Mouse (Mus musculus) kidney, postnatal 0 days (tissue): ENCODE results near the gene Lrit3. TPM values are rescaled to one million over a fixed set of nuclear protein-coding genes. Genes with fewer than 3 reads are reported as not detected.
A peak's percentile ranks its signal among the peaks of the same experiment; 100 is the strongest.
"Not testable (repeated sequence)": the region's sequence is repeated elsewhere in the genome, so short reads cannot be mapped to it uniquely, and the experiment has no call there.

Experiments used
- ATAC-seq: fragments of 200-750 bp; cut with Nextera tagmentation; replicated peaks from 2 replicates; pipeline ENCODE4 v1.8.0; 2017; ENCODE audit warnings: low read depth, moderate number of reproducible peaks, moderate TSS enrichment, moderate library complexity; ENCODE audit not compliant: low FRiP score
- DNase-seq: peaks from one replicate; pipeline ENCODE4 v3.0.0-alpha.2; 2016; ENCODE audit warnings: low spot score
- H3K27ac ChIP-seq: fragments of 300-500 bp; sonication (generic); 2 replicates; pipeline ENCODE4 v1.5.1; 2014; ENCODE audit warnings: mild to moderate bottlenecking
- H3K27me3 ChIP-seq: fragments of 300-500 bp; sonication (generic); 2 replicates; pipeline ENCODE4 v1.6.1; 2014; ENCODE audit warnings: low read length, mixed read lengths; ENCODE audit not compliant: insufficient read depth
- H3K36me3 ChIP-seq: fragments of 300-500 bp; sonication (generic); 2 replicates; pipeline ENCODE4 v1.6.1; 2014; ENCODE audit warnings: low read length, mixed read lengths; ENCODE audit not compliant: insufficient read depth
- H3K4me1 ChIP-seq: fragments of 300-500 bp; sonication (generic); replicated peaks from 2 replicates; pipeline ENCODE4 v1.6.1; 2014; ENCODE audit warnings: antibody characterized with exemption, low read length, mixed read lengths; ENCODE audit not compliant: insufficient read depth
- H3K4me2 ChIP-seq: fragments of 300-500 bp; sonication (generic); 2 replicates; pipeline ENCODE4 v1.6.1; 2014; ENCODE audit warnings: mild to moderate bottlenecking, low read length, moderate library complexity, mixed read lengths
- H3K4me3 ChIP-seq: fragments of 300-500 bp; sonication (generic); replicated peaks from 2 replicates; pipeline ENCODE4 v1.5.1; 2014; ENCODE audit warnings: low read depth, low read length
- H3K9ac ChIP-seq: fragments of 300-500 bp; sonication (generic); 2 replicates; pipeline ENCODE4 v1.6.1; 2014; ENCODE audit warnings: low read depth, low read length
- H3K9me3 ChIP-seq: fragments of 300-500 bp; sonication (generic); replicated peaks from 2 replicates; pipeline ENCODE4 v1.6.1; 2016; ENCODE audit warnings: low read length, inconsistent platforms, mixed read lengths
- CTCF ChIP-seq: IDR thresholded peaks from 2 replicates; pipeline ENCODE4 v1.5.1; 2016; ENCODE audit warnings: antibody characterized with exemption, low read depth, mild to moderate bottlenecking, moderate library complexity
- WGBS: fragments of 180-500 bp; shearing (Covaris S2); extraction: QIAGEN DNeasy Blood & Tissue Kit; methylation state at CpG from one replicate; pipeline ENCODE4 v1.1.7; 2014; 5-methylcytosine and 5-hydroxymethylcytosine counted together
- polyA plus RNA-seq: library from polyadenylated mRNA; unstranded; fragments of >200 nt; fragmentation: Nextera tagmentation; extraction: Ambion mirVana; gene quantifications from 2 replicates; pipeline ENCODE4 v1.2.1, GENCODE M21; 2015

The Lrit3 gene
- polyA plus RNA-seq, 1 experiment from 2014 or later, result 0.07 TPM

DNA sequence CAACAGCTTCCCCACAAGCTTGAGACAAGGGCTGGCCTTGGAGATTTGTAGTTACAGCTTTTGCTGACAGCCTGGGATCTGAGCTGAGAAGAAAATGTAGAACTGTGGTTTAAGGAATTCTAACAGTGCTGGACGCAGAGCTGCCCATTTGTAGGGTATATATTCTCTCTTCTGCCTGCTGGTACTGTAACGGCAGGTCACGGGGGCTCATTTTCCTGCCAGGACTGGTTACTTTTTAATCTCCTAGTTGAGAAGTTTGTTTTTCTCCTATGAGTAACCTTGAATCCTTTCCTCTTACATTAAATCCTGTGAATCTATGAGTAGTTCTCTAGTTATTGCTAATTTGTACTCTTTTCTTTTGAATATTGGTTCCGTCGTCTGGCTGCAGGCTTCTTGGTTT is 10.0 kb downstream of the Lrit3 start:
- H3K9me3 ChIP-seq, result no peaks in the 10 kb centered on the region
- H3K4me2 ChIP-seq, result no peak overlapping the region
- no peaks in the 10 kb centered on the region for H3K4me1 ChIP-seq
- DNase-seq (peak; percentile 2), ATAC-seq (no peak)
- no peaks in the 10 kb centered on the region for H3K27me3 ChIP-seq
- TF ChIP-seq CTCF, result no peak
- no peak overlapping the region for H3K9ac ChIP-seq
- H3K36me3 ChIP-seq, result no peaks in the 10 kb centered on the region
- no peak overlapping the region for H3K4me3 ChIP-seq
- H3K27ac ChIP-seq, result no peak overlapping the region
- 78% methylated on average over 5 of the region's 5 CpGs for WGBS

DNA sequence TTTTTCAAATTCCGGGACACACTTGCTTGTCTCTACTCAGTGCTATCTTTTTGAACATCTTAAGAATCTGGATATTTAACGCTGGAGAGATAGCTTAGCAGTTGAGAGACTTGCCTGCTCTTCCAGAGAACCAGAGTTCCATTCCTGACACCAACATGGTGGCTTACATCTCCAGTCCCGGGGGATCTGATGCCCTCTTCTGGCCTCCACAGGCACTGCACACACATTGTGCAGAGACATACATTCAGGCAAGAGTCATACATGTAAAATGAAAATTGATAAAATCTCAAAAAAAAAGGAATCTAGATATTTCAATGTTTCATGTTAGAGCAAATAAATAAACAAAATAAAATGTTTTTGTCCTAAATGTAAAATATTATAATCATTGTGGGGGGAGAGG is 21.1 kb downstream of the Lrit3 start:
- no peak for ATAC-seq
- 88% methylated on average over 3 of the region's 3 CpGs for WGBS
- H3K4me3 ChIP-seq, result no peak overlapping the region
- H3K36me3 ChIP-seq, result no peaks in the 10 kb centered on the region
- no peak overlapping the region for H3K9ac ChIP-seq
- H3K27ac ChIP-seq, result no peak overlapping the region
- no peak for DNase-seq
- H3K4me2 ChIP-seq, result no peak overlapping the region
- no peaks in the 10 kb centered on the region for H3K4me1 ChIP-seq
- H3K27me3 ChIP-seq, result no peaks in the 10 kb centered on the region
- TF ChIP-seq CTCF, result no peak
- no peaks in the 10 kb centered on the region for H3K9me3 ChIP-seq

- DNase-seq, result peak; percentile 4
- Histone ChIP-seq H3K4me3 (no peak overlapping the region), H3K4me2 (no peak overlapping the region), H3K9me3 (no peaks in the 10 kb centered on the region), H3K9ac (no peak overlapping the region), H3K4me1 (no peaks in the 10 kb centered on the region), H3K27me3 (no peaks in the 10 kb centered on the region), H3K36me3 (no peaks in the 10 kb centered on the region), H3K27ac (no peak overlapping the region)
- TF ChIP-seq CTCF, result no peak
- ATAC-seq, result no peak
- 41% methylated on average over 10 of the region's 10 CpGs for WGBS
Measured at GRCm38 (mm10) chr3:129781435-129781834, 22.4 kb downstream of the Lrit3 start.

- H3K27me3 ChIP-seq, result no peaks in the 10 kb centered on the region
- ATAC-seq, result no peak
- WGBS, result 83% methylated on average over 6 of the region's 6 CpGs
- H3K4me2 ChIP-seq, result no peak overlapping the region
- H3K4me1 ChIP-seq, result no peaks in the 10 kb centered on the region
- TF ChIP-seq CTCF, result no peak
- H3K9me3 ChIP-seq, result no peaks in the 10 kb centered on the region
- no peaks in the 10 kb centered on the region for H3K36me3 ChIP-seq
- no peak for DNase-seq
- no peak overlapping the region for H3K9ac ChIP-seq
- H3K4me3 ChIP-seq, result no peak overlapping the region
- no peak overlapping the region for H3K27ac ChIP-seq
Measured at GRCm38 (mm10) chr3:129771210-129771609, 32.6 kb downstream of the Lrit3 start.

DNA sequence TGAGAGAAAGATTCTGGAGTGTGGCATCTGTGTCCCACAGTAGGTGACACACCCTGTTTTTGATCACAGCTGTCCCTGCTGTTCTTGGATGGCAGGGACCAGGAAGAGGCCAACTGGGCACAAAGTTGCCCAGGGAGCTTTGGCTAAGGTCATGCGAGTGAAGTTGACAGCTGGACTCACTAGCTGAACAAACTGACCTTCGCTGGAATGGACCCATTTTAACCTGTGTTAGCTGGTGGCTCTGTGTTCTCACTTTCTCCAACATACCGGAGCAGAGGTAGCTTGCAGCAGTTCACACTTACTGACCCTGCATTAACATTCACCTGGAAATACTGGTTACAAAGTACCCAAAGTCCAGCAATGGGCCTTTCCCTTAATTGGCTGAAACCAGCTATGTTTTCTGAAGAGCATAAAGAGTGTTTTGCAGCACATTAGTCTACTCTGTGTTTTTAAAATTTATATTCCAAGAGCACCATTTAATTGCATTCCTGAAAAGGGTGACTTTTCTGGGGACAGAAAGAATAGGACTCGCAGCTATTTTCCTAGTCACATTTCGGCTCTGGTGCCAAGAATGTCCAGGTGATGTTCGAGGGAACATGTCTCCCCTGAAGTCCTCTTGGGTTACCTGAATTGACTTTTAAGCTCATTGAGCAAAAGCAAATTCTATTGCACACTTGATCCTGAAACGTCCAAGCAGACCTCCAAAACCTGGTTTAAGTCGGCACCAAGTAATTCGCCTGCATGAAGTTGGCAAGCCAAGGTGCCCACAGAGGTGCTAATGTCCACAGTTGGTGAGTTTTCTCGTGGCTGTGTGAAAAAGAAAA is 36.6 kb downstream of the Lrit3 start:
- TF ChIP-seq CTCF, result no peak
- H3K4me1 ChIP-seq, result no peaks in the 10 kb centered on the region
- H3K9me3 ChIP-seq, result no peaks in the 10 kb centered on the region
- DNase-seq (no peak), ATAC-seq (no peak)
- no peak overlapping the region for H3K9ac ChIP-seq
- no peak overlapping the region for H3K4me2 ChIP-seq
- H3K36me3 ChIP-seq, result no peaks in the 10 kb centered on the region
- H3K27ac ChIP-seq, result no peak overlapping the region
- no peaks in the 10 kb centered on the region for H3K27me3 ChIP-seq
- WGBS, result 82% methylated on average over 10 of the region's 10 CpGs
- no peak overlapping the region for H3K4me3 ChIP-seq

GRCm38 (mm10) chr3:129766106-129766505 is 37.7 kb downstream of the Lrit3 start:
- no peak overlapping the region for H3K4me3 ChIP-seq
- DNase-seq, result no peak
- no peak overlapping the region for H3K4me2 ChIP-seq
- TF ChIP-seq CTCF, result no peak
- H3K4me1 ChIP-seq, result no peaks in the 10 kb centered on the region
- no peaks in the 10 kb centered on the region for H3K9me3 ChIP-seq
- no peak overlapping the region for H3K27ac ChIP-seq
- no peaks in the 10 kb centered on the region for H3K27me3 ChIP-seq
- H3K9ac ChIP-seq, result no peak overlapping the region
- WGBS, result 86% methylated on average over 2 of the region's 4 CpGs
- H3K36me3 ChIP-seq, result no peaks in the 10 kb centered on the region
- no peak for ATAC-seq

DNA sequence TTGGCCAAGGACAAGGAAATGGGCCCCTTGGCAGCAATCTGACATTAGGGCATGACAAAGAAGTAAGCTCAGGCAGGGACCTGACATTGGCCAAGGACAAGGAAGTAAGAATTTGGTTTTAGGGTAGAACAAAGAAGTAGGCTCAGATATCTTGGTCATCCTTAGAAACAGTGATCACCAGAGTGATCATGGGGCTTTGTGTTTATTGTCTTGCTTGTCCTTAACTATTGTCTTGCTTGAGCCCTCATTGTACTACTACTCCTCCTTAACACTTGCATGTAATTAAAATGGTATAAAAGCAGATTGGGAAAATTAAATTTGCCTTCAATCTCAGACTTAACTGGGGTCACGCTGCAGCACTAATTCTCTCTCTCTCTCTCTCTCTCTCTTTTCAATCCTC is 46.2 kb downstream of the Lrit3 start:
- not testable (repeated sequence) for H3K9ac ChIP-seq, H3K9me3 ChIP-seq, H3K27me3 ChIP-seq, DNase-seq, H3K4me3 ChIP-seq, H3K4me1 ChIP-seq, H3K36me3 ChIP-seq, H3K27ac ChIP-seq, H3K4me2 ChIP-seq, ATAC-seq
- 91% methylated on average over 1 of the region's 1 CpGs for WGBS
